Mouse (Mus musculus): ENCODE measurements around the gene Snx8.

Snx8 gene

GRCm38 (mm10) chr5:140346050-140346449 is 43.0 kb downstream of the Snx8 start:
- DNase-seq (ENCODE audit: low read depth, low spot score), result no peak

GRCm38 (mm10) chr5:140345244-140345643 is 43.8 kb downstream of the Snx8 start:
- DNase-seq (ENCODE audit: low read depth, low spot score), result no peak

DNA sequence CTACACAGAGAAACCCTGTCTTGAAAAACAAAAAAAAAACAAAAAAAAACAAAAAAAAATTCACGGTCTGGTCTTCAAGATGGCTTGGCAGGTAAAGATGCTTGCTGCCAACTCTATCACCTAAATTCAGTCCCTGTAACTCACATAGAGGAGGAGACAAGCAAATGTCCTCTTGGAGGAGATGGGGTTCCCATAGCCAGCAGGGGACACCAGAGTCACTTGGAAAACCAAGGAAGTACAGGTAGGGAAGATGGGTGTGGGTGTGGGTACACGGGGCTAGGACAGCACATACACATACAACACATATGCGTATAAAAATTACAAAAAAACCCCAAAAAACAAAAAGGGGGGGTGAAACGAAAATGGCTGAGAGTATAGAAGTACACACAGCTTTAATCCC is 46.2 kb downstream of the Snx8 start:
- no peak for DNase-seq (ENCODE audit: low read depth, low spot score)

- DNase-seq (ENCODE audit: low read depth, low spot score), result no peak
Observed at GRCm38 (mm10) chr5:140339836-140340235, 49.2 kb downstream of the Snx8 start.

GRCm38 (mm10) chr5:140338779-140339178 is 50.3 kb downstream of the Snx8 start:
- no peak for DNase-seq (ENCODE audit: low read depth, low spot score)

DNA sequence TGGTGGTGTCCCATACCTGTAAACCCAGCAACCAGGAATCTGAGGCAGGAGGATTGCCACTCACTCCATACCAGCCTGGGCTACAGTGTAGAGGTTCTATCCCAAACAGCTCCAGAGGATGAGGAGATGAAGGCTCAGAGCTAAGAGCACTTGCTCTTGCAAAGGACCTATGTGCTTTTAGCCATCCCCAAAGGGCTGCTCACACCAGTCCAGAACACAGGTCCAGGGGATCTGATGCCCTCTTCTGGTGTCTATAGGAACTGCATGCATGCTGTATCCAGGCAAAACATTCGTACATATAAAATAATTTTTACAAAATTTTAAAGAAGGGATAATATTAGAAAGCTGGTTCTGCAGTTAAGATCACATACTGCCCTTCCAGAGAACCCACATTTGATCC is 52.4 kb downstream of the Snx8 start:
- DNase-seq (ENCODE audit: low read depth, low spot score), result no peak

GRCm38 (mm10) chr5:140333631-140334030 is 55.4 kb downstream of the Snx8 start:
- no peak for DNase-seq (ENCODE audit: low read depth, low spot score)

DNA sequence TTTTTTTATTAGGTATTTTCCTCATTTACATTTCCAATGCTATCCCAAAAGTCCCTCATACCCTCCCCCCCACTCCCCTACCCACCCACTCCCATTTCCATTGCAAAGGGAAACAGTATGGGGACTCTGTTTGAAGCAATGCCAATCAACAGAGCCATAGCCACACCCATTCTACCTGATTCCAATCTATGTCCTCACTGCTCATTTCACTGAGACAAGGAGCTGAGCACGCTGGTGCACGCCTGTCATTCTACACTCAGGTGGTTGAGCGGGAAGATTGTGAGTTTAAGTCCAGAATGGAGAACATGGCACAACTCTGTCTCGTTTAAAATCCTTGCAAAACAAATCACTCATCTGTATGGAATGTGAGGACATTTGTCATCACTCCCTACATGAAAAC is 56.5 kb downstream of the Snx8 start:
- no peak for DNase-seq (ENCODE audit: low read depth, low spot score)

GRCm38 (mm10) chr5:140331615-140332512 is 57.2 kb downstream of the Snx8 start, which contains the start of gene Mrm2:
Mrm2 (minus strand) TSS chr5:140331898.
- peak; percentile 34 for DNase-seq (ENCODE audit: low read depth, low spot score)

GRCm38 (mm10) chr5:140324058-140324457 is 65.0 kb downstream of the Snx8 start:
- DNase-seq (ENCODE audit: low read depth, low spot score), result no peak

GRCm38 (mm10) chr5:140321756-140322575 is 67.1 kb downstream of the Snx8 start:
- DNase-seq (ENCODE audit: low read depth, low spot score), result no peak

GRCm38 (mm10) chr5:140321042-140321755 is 67.9 kb downstream of the Snx8 start, which contains the start of the genes Mad1l1 and Nudt1:
Mad1l1 (minus strand) TSS chr5:140321552.
Nudt1 (plus strand) TSS chr5:140321656.
- peak; percentile 68 for DNase-seq (ENCODE audit: low read depth, low spot score)

DNA sequence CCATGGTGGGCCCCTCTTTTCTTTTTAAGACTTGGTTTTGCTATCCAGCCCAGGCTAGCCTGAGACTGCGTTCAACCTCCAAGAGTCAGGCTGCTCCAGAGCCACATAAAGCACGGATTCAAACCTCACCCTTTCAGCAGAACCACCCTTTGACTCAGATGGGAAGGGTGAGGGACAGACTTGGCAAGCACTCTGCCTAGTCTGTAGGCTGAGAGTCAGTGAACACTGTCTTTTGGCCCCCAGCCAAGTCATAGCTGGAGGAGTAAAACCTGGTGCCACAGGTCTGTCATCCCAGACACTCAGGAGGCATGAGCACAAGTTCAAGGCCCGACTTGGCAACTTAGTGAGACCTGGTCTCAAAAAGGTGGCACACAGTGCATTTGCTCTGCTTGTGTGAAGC is 72.3 kb downstream of the Snx8 start:
- DNase-seq (ENCODE audit: low read depth, low spot score), result no peak

GRCm38 (mm10) chr5:140307602-140308001 is 81.5 kb downstream of the Snx8 start:
- no peak for DNase-seq (ENCODE audit: low read depth, low spot score)

DNA sequence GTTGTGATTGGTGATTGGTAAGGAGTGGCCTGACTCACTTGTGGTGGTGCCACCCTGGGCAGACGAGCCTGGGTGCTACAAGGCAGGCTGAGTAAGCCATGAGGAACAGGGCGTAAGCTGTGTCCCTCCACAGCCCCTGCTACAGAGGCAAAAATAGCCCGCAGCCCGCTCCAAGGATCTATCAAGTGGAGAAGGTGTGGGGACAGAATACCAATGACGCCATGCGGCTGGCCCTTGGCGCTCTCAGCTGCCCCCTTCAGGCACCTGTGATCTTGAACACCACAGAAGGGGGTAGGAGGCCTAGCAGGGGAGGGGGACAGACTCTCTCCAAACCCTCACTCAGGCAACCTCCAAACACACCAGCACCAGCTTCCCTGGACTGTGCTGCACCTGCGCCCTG is 83.0 kb downstream of the Snx8 start:
- DNase-seq (ENCODE audit: low read depth, low spot score), result no peak

GRCm38 (mm10) chr5:140298291-140298690 is 90.8 kb downstream of the Snx8 start:
- DNase-seq (ENCODE audit: low read depth, low spot score), result no peak

DNA sequence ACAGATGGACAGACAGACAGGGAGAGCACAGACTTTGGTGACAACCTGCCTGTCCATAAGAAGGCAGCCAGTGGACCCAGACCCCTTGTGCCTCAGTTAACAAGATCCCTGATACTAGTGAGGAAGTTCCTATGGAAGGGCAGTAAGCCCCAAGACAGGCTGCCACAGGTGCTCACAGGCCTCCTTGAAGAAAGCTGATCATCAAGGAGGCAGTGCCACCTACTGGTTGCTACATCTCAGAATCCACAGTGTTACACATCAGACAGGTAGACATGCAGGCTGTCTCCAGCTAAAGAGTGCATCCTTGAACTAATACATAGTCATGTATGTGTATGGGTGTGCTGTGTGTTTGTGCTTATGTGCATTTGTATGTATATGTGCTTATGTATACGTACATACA is 96.9 kb downstream of the Snx8 start:
- peak; percentile 42 for DNase-seq (ENCODE audit: low read depth, low spot score)

All from telencephalon, adult 2 months (tissue).